Comparison of ENCODE assay signal across 12 mouse cellular contexts in the genomic region with DNA sequence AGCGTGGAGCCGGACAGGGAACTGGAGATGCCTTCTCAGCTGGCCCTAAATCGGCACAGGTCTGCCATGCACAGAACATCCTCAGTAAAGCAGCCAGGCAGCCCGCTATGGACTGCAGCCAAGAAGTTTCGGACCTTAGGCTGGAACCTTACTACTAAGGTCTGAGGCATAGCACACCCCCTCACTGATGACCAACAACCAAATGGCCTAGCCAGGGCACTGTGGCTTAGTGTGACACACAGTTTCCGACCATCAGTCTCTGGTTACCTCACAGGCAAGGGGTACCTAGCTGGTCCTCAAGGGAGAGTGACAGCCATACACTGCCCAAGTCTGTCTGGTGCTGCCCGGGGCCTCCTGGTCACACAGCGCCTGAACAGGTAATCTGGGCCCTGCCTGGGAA.
A peak's percentile ranks its signal among the peaks of the same experiment; 100 is the strongest.
DNase-seq lines count a peak whose midpoint lies in the region; ATAC-seq and TF ChIP-seq lines count a peak whose summit lies in the region.
"Had no signal": no experiment of that assay in that cellular context is flagged by ENCODE, and none has a peak within 500 bp of the region (broad histone marks: within the 10 kb centered on the region; RNA-seq: fewer than 3 reads in every experiment).

No protein-coding gene starts in this region.

- no peaks in the 10 kb centered on the region for H3K9me3 ChIP-seq in hindbrain, embryonic 13.5 days
- H3K9me3 ChIP-seq in hindbrain, postnatal 0 days (ENCODE audit: low read length): no peaks in the 10 kb centered on the region

- H3K9ac ChIP-seq in hindbrain, embryonic 13.5 days: no peak overlapping the region
- no peak overlapping the region for H3K9ac ChIP-seq in hindbrain, postnatal 0 days (replicated peaks; ENCODE audit: low read length)

- TF ChIP-seq CTCF in hindbrain, postnatal 0 days (IDR thresholded peaks at IDR 0.05; ENCODE audit: low read depth): no peak
- no peak for TF ChIP-seq CTCF in testis, adult 2 months (IDR thresholded peaks at IDR 0.05; ENCODE audit: control insufficient read depth, insufficient read depth, insufficient replicate concordance, low read depth, low read length)

- no peak overlapping the region for H3K4me3 ChIP-seq in hindbrain, embryonic 13.5 days
- no peak overlapping the region for H3K4me3 ChIP-seq in hindbrain, postnatal 0 days (ENCODE audit: low read length)
- no peak overlapping the region for H3K4me3 ChIP-seq in testis, adult 2 months (ENCODE audit: control insufficient read depth, low read depth, low read length)

- TF ChIP-seq POLR2A in testis, adult 2 months (IDR thresholded peaks at IDR 0.05; ENCODE audit: control insufficient read depth, low read depth, low read length): no peak

- peak; percentile 57 to 76 for DNase-seq in adrenal gland, adult (ENCODE audit: inconsistent age in 2 of 2, low spot score in 1 of 2)
- DNase-seq in adrenal gland, postnatal 4 days (ENCODE audit: low spot score in 2 of 2): no peak
- no peak for DNase-seq in hindbrain, postnatal 0 days (ENCODE audit: low spot score)
- DNase-seq in testis, postnatal 10 days (ENCODE audit: low spot score): no peak
- no peak for DNase-seq in retina, postnatal 1 day
- DNase-seq in adipocyte (ENCODE audit: low spot score): no peak
- DNase-seq: cerebellum, adult 9-11 months; heart, postnatal 36 days; left cerebral cortex, postnatal 4 days; thymus, postnatal 14 days had no signal

- peaks cover 53% of the 10 kb centered on the region for H3K4me1 ChIP-seq in hindbrain, embryonic 13.5 days (replicated peaks)
- H3K4me1 ChIP-seq in hindbrain, postnatal 0 days (ENCODE audit: insufficient read depth, low read length): peaks cover 9% of the 10 kb centered on the region
- H3K4me1 ChIP-seq in testis, adult 2 months (ENCODE audit: control insufficient read depth, insufficient read depth, low read length): no peaks in the 10 kb centered on the region; the same call in 1 of the 2 replicates

- H3K36me3 ChIP-seq in hindbrain, embryonic 13.5 days: peaks cover 53% of the 10 kb centered on the region
- peaks cover 18% of the 10 kb centered on the region; the same call in 1 of the 2 replicates for H3K36me3 ChIP-seq in hindbrain, postnatal 0 days (ENCODE audit: insufficient read depth, low read length)
- H3K36me3 ChIP-seq in testis, adult 2 months (ENCODE audit: control insufficient read depth, insufficient read depth, low read length): no peaks in the 10 kb centered on the region

- no peak overlapping the region for H3K4me2 ChIP-seq in hindbrain, embryonic 13.5 days
- H3K4me2 ChIP-seq in hindbrain, postnatal 0 days (ENCODE audit: low read depth, low read length): no peak overlapping the region

- WGBS in hindbrain, embryonic 13.5 days: 91% methylated on average over 8 of the region's 8 CpGs
- WGBS in hindbrain, postnatal 0 days: 83% methylated on average over 8 of the region's 8 CpGs

- H3K27ac ChIP-seq in hindbrain, embryonic 13.5 days: peak overlapping the region; percentile 40; the same call in 1 of the 2 replicates
- H3K27ac ChIP-seq in hindbrain, postnatal 0 days: no peak overlapping the region
- H3K27ac ChIP-seq in testis, adult 2 months (ENCODE audit: control insufficient read depth, insufficient read depth, low read depth, low read length): peak overlapping the region; percentile 14; the same call in 1 of the 2 replicates

- H3K27me3 ChIP-seq in hindbrain, embryonic 13.5 days: no peaks in the 10 kb centered on the region
- no peaks in the 10 kb centered on the region for H3K27me3 ChIP-seq in hindbrain, postnatal 0 days (ENCODE audit: insufficient read depth, low read length)
- no peaks in the 10 kb centered on the region for H3K27me3 ChIP-seq in testis, adult 2 months (ENCODE audit: control insufficient read depth, insufficient read depth, low read length)

- no peak for ATAC-seq in hindbrain, embryonic 13.5 days (ENCODE audit: low FRiP score)
- ATAC-seq in hindbrain, postnatal 0 days: no peak

Comparison
In these comparisons a context has a peak if more than half of its experiments do, and no peak if none do; other contexts are left out.
1. DNase-seq: peak in adrenal gland, adult (2 of 2); none in adrenal gland, postnatal 4 days (0 of 2), hindbrain, postnatal 0 days (single experiment), testis, postnatal 10 days (single experiment), retina, postnatal 1 day (single experiment) and adipocyte (single experiment).